Mouse (Mus musculus) c-Kit-negative CD71-positive TER-119-positive erythroid progenitor cells, embryonic 14.5 days (primary cell): ENCODE results near the gene Dclk2.

Experiments
- DNase-seq: peaks from one replicate; pipeline ENCODE4 v3.0.0-alpha.2; 2013; ENCODE audit warnings: low read depth, low spot score

Dclk2 gene

DNA sequence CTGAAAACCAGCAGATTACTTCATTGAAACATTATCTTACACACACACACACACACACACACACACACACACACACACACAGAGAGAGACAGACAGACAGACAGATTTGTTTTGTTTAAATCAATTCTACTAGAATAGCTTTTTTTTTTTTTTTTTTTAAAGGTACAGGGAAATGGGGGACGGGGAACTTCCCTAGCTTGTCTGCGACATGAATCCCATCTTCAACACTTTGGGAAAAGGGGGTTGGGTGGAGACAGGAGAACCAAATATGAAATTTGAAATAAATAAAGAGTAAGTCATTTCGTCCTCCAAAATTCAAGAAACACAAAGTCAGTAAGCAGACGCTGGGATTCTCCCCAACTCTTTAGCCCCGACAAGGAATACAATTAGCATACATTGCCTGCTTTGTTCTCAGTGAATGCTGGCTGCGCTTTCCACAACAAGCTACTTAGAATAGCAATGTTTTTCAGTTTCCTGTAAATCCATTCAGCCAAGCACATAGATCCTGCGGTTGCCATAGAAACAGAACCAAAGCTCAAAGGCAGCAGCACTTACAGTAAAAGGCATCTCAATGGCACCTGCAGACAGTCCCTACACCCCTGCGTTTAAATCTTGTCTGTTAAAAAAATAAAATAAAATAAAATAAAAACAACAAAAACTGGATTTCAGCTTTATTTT lies 75.7 kb downstream of the Dclk2 start:
- DNase-seq, result no peak

DNA sequence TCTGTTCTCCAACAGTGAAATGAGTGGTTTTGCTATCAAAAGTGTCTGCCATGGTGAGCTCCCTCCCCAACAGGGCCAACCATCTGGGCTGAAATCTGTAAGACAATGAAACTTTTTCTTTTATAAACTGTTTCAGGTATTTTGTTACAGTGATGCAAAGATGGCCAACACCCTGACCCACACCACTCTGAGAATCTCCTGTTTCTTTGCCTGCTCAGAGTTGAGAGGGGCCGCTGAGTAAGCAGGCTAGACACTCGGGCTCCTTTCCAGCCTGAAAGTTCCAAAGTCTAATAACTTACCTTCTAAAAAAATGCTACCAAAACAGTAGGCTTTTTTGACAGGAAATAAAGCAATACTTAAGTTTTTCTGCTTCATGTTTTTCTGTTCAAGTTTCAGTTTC lies 78.2 kb downstream of the Dclk2 start:
- no peak for DNase-seq

GRCm38 (mm10) chr3:86839606-86840005 lies 81.0 kb downstream of the Dclk2 start:
- DNase-seq, result no peak

DNA sequence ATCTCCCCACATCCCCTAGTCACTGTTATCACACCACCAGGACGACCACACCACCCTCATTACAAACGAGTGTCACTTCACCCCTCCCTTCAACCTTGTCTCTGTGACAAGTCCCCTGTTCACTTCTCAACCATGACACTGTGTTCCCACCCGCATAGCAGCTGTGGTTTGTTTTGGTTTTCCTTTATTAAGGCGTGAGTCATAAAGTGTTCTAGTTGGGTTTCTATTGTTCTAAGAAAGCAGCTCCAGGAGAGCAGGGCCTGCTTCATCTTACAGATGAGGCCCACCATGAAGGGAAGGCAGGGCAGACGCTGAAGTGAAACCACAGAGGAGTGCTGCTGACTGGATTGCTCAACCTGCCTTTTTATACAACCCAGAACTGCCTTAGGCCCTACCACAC lies 83.3 kb downstream of the Dclk2 start:
- DNase-seq, result no peak

DNA sequence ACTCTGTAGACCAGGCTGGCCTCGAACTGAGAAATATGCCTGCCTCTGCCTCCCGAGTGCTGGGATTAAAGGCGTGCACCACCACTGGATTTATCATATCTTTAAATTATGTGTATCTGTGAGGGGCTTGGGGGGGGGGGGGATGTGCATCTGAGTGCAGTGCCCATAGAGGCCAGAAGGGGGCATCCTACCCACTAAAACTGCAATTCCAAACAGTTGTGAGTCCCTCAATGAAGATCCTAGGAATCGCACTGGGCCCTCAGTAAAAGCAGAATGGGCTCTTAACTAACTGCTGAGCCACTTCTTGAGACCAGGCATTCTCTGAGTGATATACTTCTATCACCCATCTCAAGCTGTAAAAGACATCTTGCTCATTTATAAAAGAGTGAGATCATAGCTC lies 85.5 kb downstream of the Dclk2 start:
- DNase-seq, result no peak

- no peak for DNase-seq
These were observed 86.3 kb downstream of the Dclk2 start for GRCm38 (mm10) chr3:86834341-86834740.

DNA sequence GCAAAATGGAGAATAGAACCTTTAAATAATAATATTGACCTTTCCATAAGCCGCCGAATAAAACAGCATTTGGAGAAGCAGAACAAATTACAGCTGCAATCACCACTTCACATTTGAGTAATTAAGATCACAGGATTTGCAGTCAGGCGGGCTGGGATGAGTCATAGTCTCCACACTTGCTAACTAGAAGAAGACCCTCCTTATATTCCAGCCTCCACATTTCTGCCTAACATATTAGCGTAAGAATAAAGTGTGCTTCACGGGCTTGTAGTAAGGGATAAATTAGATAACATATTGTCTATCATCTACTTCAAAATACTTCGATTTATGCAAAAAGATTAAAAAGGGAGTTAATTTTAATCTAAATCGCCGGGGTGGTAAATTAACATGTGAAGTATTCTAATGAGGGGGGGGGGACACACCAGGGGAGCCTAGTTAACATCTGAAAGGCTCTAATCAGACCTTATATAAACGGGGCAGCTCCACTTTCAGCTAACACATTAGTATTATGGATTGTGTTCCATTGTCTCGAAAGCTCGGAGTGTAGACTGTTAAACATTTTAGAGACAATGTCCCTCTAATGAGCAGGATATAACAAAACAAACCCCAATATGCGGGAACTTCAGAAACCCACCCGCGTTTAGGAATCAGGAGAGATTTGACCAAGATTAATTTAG lies 87.9 kb downstream of the Dclk2 start:
- DNase-seq, result no peak

DNA sequence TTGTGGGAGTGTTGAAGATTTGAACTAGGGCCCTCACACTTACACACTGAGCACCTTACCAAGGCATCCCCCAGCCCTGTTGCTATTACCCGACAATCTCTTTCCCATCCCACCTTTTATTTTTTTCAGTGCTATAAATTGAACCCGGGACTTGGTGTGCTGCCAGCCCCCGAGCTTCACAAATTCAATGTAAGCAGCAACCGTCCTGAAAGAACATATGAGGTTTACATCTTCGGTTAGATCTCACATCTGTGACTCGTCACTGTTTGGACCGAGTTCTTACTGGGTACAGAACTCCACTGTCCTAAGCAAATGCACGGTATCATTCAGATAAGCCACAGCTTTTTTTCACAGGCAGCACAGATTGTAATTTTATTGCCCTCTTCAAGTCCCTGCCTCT lies 88.5 kb downstream of the Dclk2 start:
- DNase-seq, result no peak

- DNase-seq, result no peak
These were observed 93.1 kb downstream of the Dclk2 start for GRCm38 (mm10) chr3:86827506-86827905.

DNA sequence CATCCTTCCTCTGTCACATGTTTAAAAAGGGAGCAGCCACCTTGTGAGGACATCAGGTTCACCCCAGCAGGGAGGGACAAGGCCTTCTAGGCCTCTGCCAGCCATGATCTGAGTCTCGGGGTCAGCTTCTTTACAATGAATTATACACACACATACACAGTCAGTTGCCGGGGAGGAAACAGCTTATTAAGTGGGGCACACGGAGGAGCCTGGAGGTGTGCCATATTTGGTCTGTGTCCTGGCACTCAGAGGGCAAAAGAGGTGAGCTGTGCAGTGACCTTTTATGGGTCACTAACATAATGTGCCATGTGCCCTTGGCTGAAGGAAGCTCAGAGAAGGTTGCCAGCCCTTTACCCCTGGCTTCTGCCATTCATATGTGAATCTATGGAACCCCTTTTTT lies 99.3 kb downstream of the Dclk2 start:
- no peak for DNase-seq

GRCm38 (mm10) chr3:86820344-86820743 lies 100.3 kb downstream of the Dclk2 start:
- no peak for DNase-seq

- no peak for DNase-seq
These were observed 101.3 kb downstream of the Dclk2 start for GRCm38 (mm10) chr3:86819372-86819771.

GRCm38 (mm10) chr3:86818001-86818585 lies 102.6 kb downstream of the Dclk2 start:
- DNase-seq, result no peak

DNA sequence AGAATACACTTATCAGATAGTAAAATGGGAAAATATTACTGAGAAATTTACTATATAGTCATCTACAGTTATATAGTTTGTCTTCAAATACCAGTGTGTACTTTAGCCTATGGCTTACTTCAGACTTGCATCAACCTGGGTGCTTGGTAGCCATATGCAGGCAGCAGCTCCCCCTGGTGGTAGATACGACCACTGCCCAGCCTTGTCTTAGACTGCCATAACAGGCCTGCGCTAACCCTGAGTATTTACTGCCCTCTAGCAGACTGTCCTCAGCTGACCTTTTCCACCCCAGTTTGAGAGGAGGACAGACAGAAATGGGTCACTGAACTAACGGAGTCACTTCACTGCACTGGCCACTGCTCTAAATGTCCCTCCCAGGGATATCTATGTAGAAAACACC lies 108.0 kb downstream of the Dclk2 start:
- peak; percentile 69 for DNase-seq

GRCm38 (mm10) chr3:86810908-86811307 lies 109.7 kb downstream of the Dclk2 start:
- no peak for DNase-seq

DNA sequence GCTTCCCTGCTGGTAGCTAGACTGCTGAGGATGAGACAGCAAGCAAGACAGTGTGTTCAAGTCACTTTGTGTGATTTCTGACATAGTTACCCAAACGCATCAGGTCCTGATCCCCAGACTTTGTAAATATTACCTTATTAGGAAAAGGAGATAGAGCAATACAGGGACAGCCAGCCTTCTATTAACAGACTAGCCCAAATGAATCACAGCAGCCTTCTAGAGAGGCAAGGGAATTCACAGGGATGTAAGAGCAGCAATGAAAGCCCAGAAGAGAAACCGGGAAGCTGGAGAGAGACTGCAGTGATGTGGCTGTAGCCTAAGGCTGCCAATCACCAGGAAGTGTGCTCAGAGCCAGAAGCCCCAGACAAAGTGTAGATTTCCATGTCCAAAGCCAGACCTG lies 111.0 kb downstream of the Dclk2 start:
- no peak for DNase-seq

DNA sequence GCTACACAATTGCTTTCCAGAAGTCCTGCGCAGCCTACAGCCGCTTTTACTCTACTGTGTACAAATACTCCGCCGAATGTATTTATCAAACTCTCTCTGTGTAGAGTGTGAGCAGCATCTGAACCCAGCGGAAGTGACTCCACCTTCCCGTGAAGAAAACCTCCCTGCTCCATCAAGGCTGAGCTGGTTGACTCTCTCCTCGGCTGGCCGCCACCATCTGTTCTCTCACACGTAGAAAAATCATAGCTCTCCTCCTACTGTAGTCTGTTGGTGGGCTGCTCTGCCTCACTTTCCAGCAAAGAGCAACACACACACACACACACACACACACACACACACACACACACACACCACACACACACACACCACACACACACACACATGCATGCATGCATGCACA lies 111.5 kb downstream of the Dclk2 start:
- DNase-seq, result no peak

DNA sequence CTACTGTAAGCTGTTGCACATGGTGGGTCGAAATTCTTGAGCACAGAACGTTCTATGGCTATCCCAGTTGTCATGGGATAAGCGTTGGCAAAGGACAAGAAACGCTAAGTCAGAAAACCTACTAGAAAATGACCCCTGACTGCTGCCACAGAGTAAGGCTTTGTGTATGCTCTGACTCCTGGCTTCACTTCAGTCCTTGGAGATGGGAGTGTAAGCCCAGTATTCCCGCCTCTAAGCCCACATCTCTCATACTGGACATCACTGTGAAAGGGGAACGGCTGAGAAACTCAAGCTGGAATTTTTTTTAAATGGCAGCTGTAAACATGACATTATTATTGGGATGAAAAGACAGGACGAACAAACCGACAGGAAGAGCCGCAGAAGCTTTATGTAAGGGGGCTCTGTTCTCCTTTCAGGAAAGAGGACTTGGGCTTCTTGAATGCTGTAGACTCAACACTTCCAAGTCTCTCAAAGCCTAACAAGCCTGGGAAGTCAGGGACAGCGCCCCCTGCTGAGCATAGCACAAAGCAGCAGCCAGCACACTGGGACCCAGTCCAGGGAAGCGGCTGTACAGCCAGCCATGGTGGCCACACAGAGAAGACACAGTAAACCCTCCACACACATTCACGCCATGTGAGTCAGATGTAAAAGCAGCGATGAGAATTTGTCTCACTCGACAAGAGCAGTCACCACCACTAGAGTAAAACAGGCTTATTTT lies 112.7 kb downstream of the Dclk2 start:
- peak; percentile 64 for DNase-seq

- DNase-seq, result no peak
These were observed 113.8 kb downstream of the Dclk2 start for GRCm38 (mm10) chr3:86806834-86807233.

DNA sequence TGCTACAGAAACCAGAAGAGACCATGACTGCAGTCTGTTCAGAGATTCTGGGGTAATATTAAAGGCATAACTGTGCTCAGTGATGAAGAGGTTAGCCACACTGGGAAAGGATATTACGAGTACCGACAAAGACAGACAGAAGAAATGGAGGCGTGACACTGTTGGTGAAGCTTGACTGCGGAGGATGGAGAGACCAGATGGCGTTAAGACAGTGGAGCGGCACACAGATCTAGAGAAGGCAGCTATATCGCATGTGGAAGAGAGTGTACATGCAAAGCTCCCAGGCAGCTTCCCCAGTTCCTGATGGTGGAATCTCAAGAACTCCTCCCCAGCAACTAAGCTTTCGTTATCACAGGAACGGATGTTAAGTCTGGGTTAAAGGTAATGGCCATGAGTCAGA lies 116.4 kb downstream of the Dclk2 start:
- DNase-seq, result no peak

- no peak for DNase-seq
These were observed 117.8 kb downstream of the Dclk2 start for GRCm38 (mm10) chr3:86802825-86803224.

DNA sequence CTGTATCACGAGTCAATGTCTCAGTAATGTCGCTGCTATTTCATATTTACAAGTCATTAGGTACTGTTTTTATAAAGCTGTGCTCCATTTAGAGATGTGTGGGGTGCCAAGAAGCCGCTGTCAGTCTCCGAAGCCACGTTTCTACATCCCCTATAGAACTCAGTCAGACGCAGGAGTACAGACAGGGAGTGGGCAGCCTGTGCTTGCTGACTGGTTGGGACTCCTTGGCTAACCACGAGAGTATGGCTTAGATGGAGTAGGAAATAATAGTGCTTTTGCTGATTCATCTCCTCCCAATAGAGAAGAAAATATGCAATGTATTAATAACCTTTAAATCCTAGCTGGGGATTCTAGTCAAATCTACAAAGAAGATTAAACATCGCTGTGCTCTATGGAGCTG lies 119.8 kb downstream of the Dclk2 start:
- no peak for DNase-seq

DNA sequence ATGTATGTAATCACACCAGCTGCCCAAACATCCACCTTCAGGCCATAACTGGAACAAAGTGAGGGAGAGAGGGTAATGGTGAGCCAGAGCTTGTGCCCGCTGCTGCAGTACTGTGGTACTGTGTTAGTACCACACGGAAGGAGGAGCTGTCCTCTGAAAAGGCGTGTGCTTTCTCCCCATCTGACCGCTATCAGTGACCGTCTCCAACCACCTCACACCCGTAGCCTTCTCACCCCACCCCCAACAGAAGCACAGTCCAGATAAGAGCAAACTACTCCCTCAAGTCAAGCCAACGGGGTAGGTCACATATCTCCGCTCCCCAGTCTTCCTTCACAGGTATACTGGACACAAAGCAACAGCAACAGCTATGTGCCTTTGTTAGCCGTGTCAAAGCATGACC lies 121.6 kb downstream of the Dclk2 start:
- peak; percentile 83 for DNase-seq
